ENCODE assay signal across 8 mouse cellular contexts in the genomic region with DNA sequence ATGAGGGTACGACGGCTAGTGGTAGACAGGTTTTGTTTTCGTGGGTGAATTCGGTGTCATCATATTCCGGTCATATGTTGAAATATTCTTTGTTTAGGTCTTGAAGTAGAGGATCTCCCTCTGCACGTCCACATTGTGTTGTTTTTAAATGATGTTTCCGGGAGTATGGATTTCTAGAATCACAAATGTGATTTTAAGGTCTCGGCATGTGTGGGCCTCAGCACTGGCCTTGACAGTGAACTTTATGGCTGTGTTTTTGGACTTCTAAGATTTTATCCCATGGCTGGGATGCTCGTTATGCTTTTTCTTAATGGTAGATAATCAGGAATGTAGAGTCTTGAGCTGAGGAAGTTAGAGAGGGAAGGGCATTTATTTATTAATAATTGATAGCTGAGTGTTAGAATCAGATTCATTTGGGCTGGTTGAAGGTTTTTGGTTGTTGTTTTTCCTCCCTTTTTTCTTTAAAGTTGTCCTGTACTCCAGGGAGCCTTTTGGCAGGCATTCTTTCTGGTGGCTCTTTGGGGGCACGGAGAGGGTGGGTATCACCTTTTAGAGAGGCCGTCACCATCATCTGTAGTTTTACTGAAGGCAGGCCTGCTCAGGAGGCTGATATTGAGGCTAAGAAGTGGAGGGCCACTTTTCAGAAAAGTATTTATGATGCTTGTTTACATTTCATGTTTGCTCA.
A peak's percentile ranks its signal among the peaks of the same experiment; 100 is the strongest.
DNase-seq lines count a peak whose midpoint lies in the region; ATAC-seq and TF ChIP-seq lines count a peak whose summit lies in the region.

No protein-coding gene starts in this region.

- peak overlapping the region; percentile 80 for H3K4me2 ChIP-seq in embryonic facial prominence, embryonic 14.5 days (ENCODE audit: low read depth, low read length)
- H3K4me2 ChIP-seq in intestine, embryonic 16.5 days (ENCODE audit: low read depth, low read length) = peak overlapping the region; percentile 88
- peak overlapping the region; percentile 96 for H3K4me2 ChIP-seq in myocyte (ENCODE audit: low read depth)

- H3K79me2 ChIP-seq in liver, adult 2 months (ENCODE audit: control insufficient read depth, insufficient read depth, low read length) = peaks cover 5% of the 10 kb centered on the region; the same call in 1 of the 2 replicates
- H3K79me2 ChIP-seq in myocyte (ENCODE audit: control insufficient read depth, insufficient read depth) = peaks cover 53% of the 10 kb centered on the region

- peak overlapping the region; percentile 88 for H3K9ac ChIP-seq in liver, adult 2 months (ENCODE audit: low read depth, low read length)
- peak overlapping the region; percentile 91 for H3K9ac ChIP-seq in embryonic facial prominence, embryonic 14.5 days (ENCODE audit: low read depth, low read length)
- H3K9ac ChIP-seq in intestine, embryonic 16.5 days (ENCODE audit: low read depth, low read length) = peak overlapping the region; percentile 98

- no peaks in the 10 kb centered on the region for H3K36me3 ChIP-seq in liver, adult 2 months (ENCODE audit: control insufficient read depth, insufficient read depth, low read length)
- H3K36me3 ChIP-seq in embryonic facial prominence, embryonic 14.5 days (ENCODE audit: control insufficient read depth, insufficient read depth, low read length) = no peaks in the 10 kb centered on the region
- no peaks in the 10 kb centered on the region for H3K36me3 ChIP-seq in intestine, embryonic 16.5 days (ENCODE audit: control insufficient read depth, insufficient read depth, low read length)
- H3K36me3 ChIP-seq in myocyte (ENCODE audit: control insufficient read depth, insufficient read depth) = no peaks in the 10 kb centered on the region

- H3K4me3 ChIP-seq in liver, adult 2 months (ENCODE audit: insufficient read depth, low read depth, low read length) = peak overlapping the region; percentile 80
- H3K4me3 ChIP-seq in embryonic facial prominence, embryonic 14.5 days (ENCODE audit: low read depth, low read length) = peak overlapping the region; percentile 84
- peak overlapping the region; percentile 91 for H3K4me3 ChIP-seq in intestine, embryonic 16.5 days (ENCODE audit: low read length)
- peak overlapping the region; percentile 82 for H3K4me3 ChIP-seq in myocyte

- 16% methylated on average over 11 of the region's 11 CpGs for WGBS in liver, adult 2 months
- WGBS in embryonic facial prominence, embryonic 14.5 days = 7% methylated on average over 11 of the region's 11 CpGs
- 11% methylated on average over 11 of the region's 11 CpGs for WGBS in intestine, embryonic 16.5 days

- no peaks in the 10 kb centered on the region for H3K9me3 ChIP-seq in embryonic facial prominence, embryonic 14.5 days (ENCODE audit: control insufficient read depth, low read length)
- H3K9me3 ChIP-seq in intestine, embryonic 16.5 days (ENCODE audit: control insufficient read depth, low read length) = no peaks in the 10 kb centered on the region

- peak overlapping the region; percentile 85 for H3K27ac ChIP-seq in liver, adult 2 months (replicated peaks; ENCODE audit: insufficient read depth, low read depth, low read length)
- peak overlapping the region; percentile 98 for H3K27ac ChIP-seq in embryonic facial prominence, embryonic 14.5 days (replicated peaks; ENCODE audit: low read depth, low read length)
- H3K27ac ChIP-seq in intestine, embryonic 16.5 days (ENCODE audit: low read length) = peak overlapping the region; percentile 100

- peak overlapping the region; percentile 20 for H3ac ChIP-seq in myocyte (ENCODE audit: control insufficient read depth, insufficient read length)

- ATAC-seq in embryonic facial prominence, embryonic 14.5 days (ENCODE audit: low read depth) = no peak
- ATAC-seq in intestine, embryonic 16.5 days = no peak

- no peak for TF ChIP-seq POLR2A in liver, adult 2 months (IDR thresholded peaks at IDR 0.05; ENCODE audit: extremely low read depth, insufficient read depth, low read length)
- TF ChIP-seq POLR2A in myocyte (IDR thresholded peaks at IDR 0.05; ENCODE audit: insufficient read length, low read depth) = no peak

- H3K27me3 ChIP-seq in liver, adult 2 months (ENCODE audit: control insufficient read depth, insufficient read depth, low read length) = no peaks in the 10 kb centered on the region
- H3K27me3 ChIP-seq in embryonic facial prominence, embryonic 14.5 days (replicated peaks; ENCODE audit: control insufficient read depth, insufficient read depth, low read length) = no peaks in the 10 kb centered on the region
- no peaks in the 10 kb centered on the region for H3K27me3 ChIP-seq in intestine, embryonic 16.5 days (replicated peaks; ENCODE audit: control insufficient read depth, insufficient read depth, low read length)
- no peaks in the 10 kb centered on the region for H3K27me3 ChIP-seq in myocyte (ENCODE audit: control insufficient read depth, insufficient read depth, insufficient read length)

- TF ChIP-seq CTCF in liver, adult 2 months (IDR thresholded peaks at IDR 0.05; ENCODE audit: low read depth, low read length) = no peak

- DNase-seq in liver, adult 2 months (ENCODE audit: extremely low read depth, low read depth, low spot score) = peak; percentile 39
- DNase-seq in liver = no peak
- no peak for DNase-seq in embryonic facial prominence, embryonic 14.5 days (ENCODE audit: low spot score)
- no peak for DNase-seq in T-cell, adult 2 months (ENCODE audit: low spot score)
- no peak for DNase-seq in cerebellum, postnatal 14 days
- no peak for DNase-seq in ovary, postnatal 10 days (ENCODE audit: low spot score)

- peaks cover 3% of the 10 kb centered on the region; the same call in 1 of the 2 replicates for H3K4me1 ChIP-seq in liver, adult 2 months (ENCODE audit: control insufficient read depth, insufficient read depth, low read length)
- peaks cover 40% of the 10 kb centered on the region for H3K4me1 ChIP-seq in embryonic facial prominence, embryonic 14.5 days (ENCODE audit: control insufficient read depth, insufficient read depth, low read length)
- H3K4me1 ChIP-seq in intestine, embryonic 16.5 days (ENCODE audit: control insufficient read depth, insufficient read depth, low read length) = peaks cover 15% of the 10 kb centered on the region

TF ChIP-seq in myocyte, 11 proteins besides CTCF, POLR2A, EP300 and RAD21:
- no peak for TF ChIP-seq MAX (IDR thresholded peaks at IDR 0.05; ENCODE audit: low read depth)
- no peak for TF ChIP-seq CEBPB (IDR thresholded peaks at IDR 0.05; ENCODE audit: insufficient read depth, poor library complexity, severe bottlenecking)
- TF ChIP-seq MYOD1 (IDR thresholded peaks at IDR 0.05; ENCODE audit: control insufficient read depth in 1 of 3, insufficient read length in 2 of 3, low read depth in 2 of 3) = no peak
- TF ChIP-seq MYOG (IDR thresholded peaks at IDR 0.05; ENCODE audit: control insufficient read depth in 1 of 3, insufficient read depth in 1 of 3, insufficient read length in 2 of 3, low read depth in 2 of 3) = no peak
- no peak for TF ChIP-seq SRF (IDR thresholded peaks at IDR 0.05; ENCODE audit: control insufficient read depth, insufficient read length, low read depth)
- no peak for TF ChIP-seq USF1 (IDR thresholded peaks at IDR 0.05; ENCODE audit: low read depth)
